Mouse (Mus musculus): ENCODE data around the gene C1qtnf12.

Gene C1qtnf12

DNA sequence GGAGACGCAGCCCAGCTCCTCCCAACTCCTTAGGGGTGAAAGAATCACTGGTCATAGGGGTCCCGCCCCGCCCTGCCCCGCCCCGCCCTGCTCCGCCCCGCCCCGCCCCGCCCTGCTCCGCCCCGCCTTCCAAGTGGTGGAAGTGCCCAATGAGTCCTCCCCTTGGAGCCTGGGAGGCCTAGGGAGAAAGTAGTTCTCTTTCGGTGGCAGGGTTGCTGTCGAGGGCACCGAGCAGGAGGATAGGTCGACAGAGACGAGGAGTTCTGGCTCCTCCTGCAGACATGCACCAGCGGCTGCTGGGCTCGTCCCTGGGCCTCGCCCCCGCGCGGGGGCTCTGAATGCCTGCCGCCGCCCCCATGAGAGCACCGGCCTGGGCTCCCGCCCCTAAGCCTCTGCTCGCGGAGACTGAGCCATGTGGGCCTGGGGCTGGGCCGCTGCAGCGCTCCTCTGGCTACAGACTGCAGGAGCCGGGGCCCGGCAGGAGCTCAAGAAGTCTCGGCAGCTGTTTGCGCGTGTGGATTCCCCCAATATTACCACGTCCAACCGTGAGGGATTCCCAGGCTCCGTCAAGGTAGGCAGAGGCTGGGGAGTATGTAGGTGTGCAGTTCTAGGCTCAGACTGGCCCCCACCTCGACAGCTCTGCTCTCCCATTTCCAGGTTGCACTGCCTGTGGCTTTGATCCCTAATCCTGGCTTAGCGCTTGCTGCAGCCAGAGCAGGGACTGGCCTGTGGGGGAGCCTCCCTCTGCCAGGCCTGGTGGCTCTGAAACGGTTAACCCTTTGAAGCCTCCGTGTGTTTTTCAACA is at the start of gene C1qtnf12:
C1qtnf12 (plus strand) TSS at position 152 of the 805 bp plus-strand sequence.
- peak; percentile 71 for DNase-seq (ENCODE audit: low read depth)

DNA sequence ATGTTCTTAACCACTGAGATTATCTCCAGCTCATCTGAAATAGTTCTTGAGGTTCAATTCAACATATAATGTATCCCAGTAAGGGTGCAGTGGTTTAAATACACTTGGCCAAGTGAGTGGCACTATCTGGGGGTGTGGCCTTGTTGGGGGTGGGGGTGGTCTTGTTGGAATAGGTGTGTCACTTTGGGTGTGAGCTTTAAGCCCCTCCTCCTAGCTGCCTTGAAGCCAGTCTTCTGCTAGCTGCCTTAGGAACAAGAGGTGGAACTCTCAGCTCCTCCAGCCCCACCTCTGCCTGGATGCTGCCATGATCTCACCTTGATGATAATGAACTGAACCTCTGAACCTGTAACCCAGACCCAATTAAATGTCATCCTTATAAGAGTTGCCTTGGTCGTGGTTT is 30.1 kb upstream of the C1qtnf12 start:
- peak; percentile 34 for DNase-seq (ENCODE audit: low read depth)

DNA sequence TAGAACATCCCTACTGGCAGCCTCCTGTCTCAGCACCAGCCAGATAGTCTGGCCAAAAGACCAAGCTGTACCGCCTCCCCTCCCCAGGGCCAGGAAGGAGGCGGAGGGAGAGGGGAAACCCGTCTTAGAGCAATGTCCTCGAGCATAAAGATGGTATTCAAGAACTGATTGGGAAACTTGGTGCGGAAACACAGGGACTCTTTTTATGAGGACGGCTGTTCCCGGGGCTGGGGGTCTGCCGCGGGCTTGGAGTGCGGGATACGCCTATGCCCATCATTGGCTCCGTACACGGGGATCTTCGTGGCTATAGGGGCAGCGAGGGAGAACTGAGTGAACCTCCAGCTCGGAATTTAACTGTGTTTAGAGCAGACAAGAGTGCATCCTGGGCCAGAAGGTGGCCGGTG is 19.1 kb upstream of the C1qtnf12 start:
- peak; percentile 17 for DNase-seq (ENCODE audit: low read depth)

- peak; percentile 96 for DNase-seq (ENCODE audit: low read depth)
These were observed 18.4 kb upstream of the C1qtnf12 start, which contains the start of gene Ube2j2 for GRCm38 (mm10) chr4:155943534-155944249. Gene Ube2j2, plus strand, starts transcription at chr4:155943831.

DNA sequence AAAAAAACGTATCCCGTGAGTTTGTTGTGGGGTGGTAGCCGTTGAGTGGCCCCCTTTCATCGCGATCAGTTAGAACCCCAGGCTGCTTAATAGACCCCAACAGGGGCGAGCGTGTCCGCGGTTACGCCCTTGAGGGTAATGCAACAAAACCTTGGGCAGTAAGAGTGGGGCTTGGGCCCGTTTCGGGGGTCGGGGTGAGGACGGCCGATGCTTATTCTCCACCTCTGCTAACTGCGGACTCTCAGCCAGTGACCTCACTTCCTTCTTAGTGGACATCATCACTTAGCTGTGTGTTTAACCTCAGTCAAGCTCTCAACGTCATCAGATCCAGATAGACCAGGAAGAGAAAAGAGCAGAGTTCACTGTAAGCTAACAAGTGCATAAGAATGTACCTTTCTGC is 17.8 kb upstream of the C1qtnf12 start:
- peak; percentile 67 for DNase-seq (ENCODE audit: low read depth)

DNA sequence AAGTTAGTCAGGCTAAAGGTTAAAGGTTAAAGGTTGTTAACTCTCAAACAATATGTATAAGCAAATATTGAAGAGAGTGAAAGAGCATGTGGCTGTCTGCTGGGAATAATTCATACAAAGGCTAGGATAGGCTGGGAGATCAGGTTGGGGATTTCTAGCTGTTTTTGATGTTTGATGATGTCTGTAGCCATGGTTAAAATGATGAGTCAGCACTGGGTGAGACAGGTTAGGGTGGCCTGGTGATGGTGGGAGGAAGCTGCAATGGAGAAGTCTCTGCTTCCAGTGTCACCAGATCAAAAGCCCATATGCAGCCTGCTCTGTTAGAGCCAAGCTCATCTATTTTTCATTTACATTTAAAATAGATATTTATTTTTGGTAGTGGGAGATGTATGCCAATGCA is 15.0 kb upstream of the C1qtnf12 start:
- DNase-seq (ENCODE audit: low read depth) = no peak

DNA sequence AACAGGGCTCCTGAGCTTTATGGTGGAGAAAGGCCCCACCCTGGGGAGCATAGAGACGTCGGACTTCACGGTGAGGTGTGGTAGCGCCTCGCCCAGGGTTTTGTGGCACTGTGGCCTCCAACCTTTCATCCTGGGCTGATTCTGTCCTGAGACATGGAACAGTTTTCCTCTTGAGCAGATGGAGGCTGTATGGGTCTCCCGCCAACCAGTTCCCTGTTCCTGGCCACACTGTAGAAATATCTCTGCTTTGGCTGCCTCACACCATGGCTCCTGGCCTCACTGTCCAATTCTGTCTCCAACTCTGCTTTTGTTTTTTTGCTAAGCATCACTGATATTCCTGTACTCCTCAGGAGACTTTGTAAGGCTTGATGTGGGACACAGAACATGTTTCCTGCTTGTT is 6.6 kb upstream of the C1qtnf12 start:
- no peak for DNase-seq (ENCODE audit: low read depth)

- peak; percentile 89 for DNase-seq (ENCODE audit: low read depth)
These were observed 2.8 kb upstream of the C1qtnf12 start for GRCm38 (mm10) chr4:155959275-155959674.

GRCm38 (mm10) chr4:155963106-155963505 is 988 bp downstream of the C1qtnf12 start:
- no peak for DNase-seq (ENCODE audit: low read depth)

- DNase-seq (ENCODE audit: low read depth) = no peak
These were observed 2.3 kb downstream of the C1qtnf12 start for GRCm38 (mm10) chr4:155964396-155964795.

DNA sequence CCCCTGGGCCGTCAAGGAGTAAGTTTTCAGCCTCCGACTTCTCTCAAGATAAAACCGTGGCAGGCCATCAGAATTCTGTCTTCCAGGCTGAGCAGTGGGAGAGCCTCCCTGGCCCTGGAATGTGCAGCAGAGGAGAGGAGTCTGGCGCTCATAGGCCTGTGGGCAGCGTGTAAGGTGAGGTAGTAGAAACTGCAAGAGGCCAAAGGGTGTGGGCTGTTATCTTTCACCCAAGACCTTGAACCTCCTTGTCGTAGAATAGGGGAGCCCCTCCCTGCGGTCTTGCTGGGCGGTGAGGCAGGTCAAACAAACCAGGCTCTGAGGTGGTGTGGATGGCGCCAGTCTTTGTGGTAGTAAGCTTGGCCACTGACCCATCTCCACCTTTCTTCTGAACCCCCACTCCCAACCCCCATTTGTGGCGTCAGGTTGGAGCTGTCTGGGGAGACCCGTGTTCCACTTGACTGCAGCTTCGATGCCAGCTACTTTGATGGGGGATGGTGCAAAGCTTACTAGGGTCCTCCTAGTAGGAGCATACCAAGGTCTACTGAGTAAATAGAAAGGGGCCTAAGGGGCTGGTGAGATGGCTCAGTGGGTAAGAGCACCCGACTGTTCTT is 7.0 kb downstream of the C1qtnf12 start:
- no peak for DNase-seq (ENCODE audit: low read depth)

DNA sequence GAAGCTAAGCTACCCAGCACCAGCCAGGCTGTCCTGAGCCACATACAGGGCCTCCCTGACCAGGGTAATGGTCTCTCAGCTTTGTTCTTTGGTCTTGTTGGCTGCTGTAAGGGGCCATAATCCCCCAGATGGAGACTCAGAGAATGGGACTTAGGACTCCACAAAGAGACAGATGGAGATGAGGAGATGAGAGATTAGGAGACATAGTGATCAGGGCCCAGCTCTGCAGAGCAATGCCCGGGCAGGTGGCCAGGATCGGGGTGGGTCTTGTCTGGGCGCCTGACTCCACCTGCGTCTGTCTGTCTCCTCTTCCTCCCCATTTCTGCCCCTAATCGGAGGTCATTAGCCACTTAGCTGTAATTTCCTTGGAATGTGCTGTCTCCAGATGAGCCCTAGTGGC is 8.2 kb downstream of the C1qtnf12 start:
- DNase-seq (ENCODE audit: low read depth) = no peak

GRCm38 (mm10) chr4:155972651-155973050 is 10.5 kb downstream of the C1qtnf12 start:
- DNase-seq (ENCODE audit: low read depth) = no peak

GRCm38 (mm10) chr4:155973239-155973638 is 11.1 kb downstream of the C1qtnf12 start:
- DNase-seq (ENCODE audit: low read depth) = peak; percentile 34

DNA sequence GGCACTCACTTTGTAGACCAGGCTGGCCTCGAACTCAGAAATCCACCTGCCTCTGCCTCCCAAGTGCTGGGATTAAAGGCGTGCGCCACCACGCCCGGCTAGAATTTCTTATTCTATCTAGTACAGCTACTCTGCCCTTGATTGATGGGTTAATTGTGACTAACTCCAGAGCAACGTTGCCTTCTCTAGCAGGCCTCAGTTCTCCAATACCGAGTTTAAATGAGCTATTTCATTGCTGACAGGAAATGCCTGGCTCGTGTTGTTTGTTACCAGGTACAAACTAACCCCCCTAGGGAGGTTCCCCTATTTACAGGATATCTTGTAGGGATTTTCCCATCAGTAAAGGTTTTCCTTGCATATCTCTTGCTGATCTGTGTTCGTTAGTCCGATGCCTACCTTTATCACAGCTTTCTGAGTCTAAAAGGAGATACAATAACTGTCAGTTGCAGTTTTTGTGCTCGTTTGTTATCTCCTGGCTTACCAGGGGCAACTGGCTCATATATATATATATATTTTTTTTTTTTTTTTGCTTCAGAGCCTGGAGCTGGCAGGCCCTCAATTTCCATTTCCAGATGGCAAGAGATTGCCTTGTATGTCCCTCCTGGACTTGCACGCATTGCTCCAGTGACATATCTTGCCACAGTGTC is 19.4 kb downstream of the C1qtnf12 start:
- no peak for DNase-seq (ENCODE audit: low read depth)

GRCm38 (mm10) chr4:155983788-155984187 is 21.7 kb downstream of the C1qtnf12 start:
- no peak for DNase-seq (ENCODE audit: low read depth)

- DNase-seq (ENCODE audit: low read depth) = peak; percentile 87
These were observed 29.2 kb downstream of the C1qtnf12 start for GRCm38 (mm10) chr4:155991211-155991907.

- DNase-seq (ENCODE audit: low read depth) = no peak
These were observed 29.8 kb downstream of the C1qtnf12 start for GRCm38 (mm10) chr4:155991908-155992230.

DNA sequence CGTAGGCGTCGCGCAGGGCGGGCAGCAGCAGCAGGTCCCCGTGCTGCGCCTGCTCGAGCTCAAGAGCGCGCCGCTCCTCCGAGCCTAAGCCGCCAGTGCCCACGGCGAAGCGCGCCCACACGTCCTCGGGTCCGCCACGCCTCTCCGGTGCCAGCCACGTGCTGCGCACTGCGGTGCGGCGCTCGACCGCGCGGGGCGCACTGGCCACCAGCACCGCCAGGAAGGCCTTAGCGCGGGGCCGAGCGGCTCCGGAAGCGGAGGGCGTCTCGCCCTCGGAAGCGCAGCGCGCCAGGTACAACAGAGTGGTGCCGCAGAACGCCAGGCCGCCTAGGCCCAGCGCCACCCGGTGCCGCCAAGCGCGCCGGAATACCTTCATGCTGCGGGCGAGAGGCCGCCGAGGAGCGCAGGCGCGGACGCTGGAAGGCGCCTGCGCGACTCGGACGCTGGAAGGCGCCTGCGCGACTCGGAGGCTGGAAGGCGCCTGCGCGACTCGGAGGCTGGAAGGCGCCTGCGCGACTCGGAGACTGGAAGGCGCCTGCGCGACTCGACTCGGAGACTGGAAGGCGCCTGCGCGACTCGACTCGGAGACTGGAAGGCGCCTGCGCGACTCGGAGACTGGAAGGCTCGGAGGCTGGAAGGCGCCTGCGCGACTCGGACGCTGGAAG is 30.3 kb downstream of the C1qtnf12 start, which contains the start of the genes B3galt6 and Sdf4:
B3galt6 (minus strand) TSS at position 409 of the 665 bp plus-strand sequence.
Sdf4 (plus strand) TSS at position 632 of the 665 bp plus-strand sequence.
- peak; percentile 95 for DNase-seq (ENCODE audit: low read depth)

- DNase-seq (ENCODE audit: low read depth) = peak; percentile 96
These were observed 30.9 kb downstream of the C1qtnf12 start for GRCm38 (mm10) chr4:155992906-155993547.

- no peak for DNase-seq (ENCODE audit: low read depth)
These were observed 31.5 kb downstream of the C1qtnf12 start for GRCm38 (mm10) chr4:155993606-155994005.
